In the genomic region with DNA sequence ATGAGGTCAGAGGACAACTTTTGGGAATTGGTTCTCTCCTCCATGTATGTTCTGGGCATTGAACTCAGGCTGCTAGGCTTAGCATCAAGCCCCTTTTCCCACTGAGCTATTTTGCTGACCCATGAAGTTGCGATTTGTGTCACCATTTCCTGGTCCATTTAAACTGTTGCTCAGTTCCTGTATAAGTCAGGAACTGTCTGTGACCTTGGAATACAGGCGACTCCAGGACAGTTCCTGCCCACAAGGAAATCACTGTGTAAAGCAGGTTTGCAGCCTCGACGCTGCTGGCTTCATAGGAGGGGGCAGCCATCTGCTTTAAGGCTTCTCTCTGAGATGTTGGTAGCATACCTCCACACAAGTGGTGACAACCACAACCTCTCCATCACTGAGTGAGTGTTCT, we compare ENCODE assay signal across 16 mouse cellular contexts. TPM values are rescaled to one million over a fixed set of nuclear protein-coding genes. Genes with fewer than 3 reads are reported as not detected.
"Had no signal": no experiment of that assay in that cellular context is flagged by ENCODE, and none has a peak within 500 bp of the region (broad histone marks: within the 10 kb centered on the region; RNA-seq: fewer than 3 reads in every experiment).

No protein-coding gene starts in this region.

- DNase-seq: retina, postnatal 1 day; right cerebral cortex, adult 18-20 months; right cerebral cortex, postnatal 14 days; right cerebral cortex, postnatal 25 days; right cerebral cortex, postnatal 4 days; spleen, adult 18-20 months; thymus, adult 18-20 months; thymus, adult 2 months; thymus, postnatal 14 days; thymus, postnatal 25 days; thymus, postnatal 36 days; thymus, postnatal 4 days had no signal

- H3K36me3 ChIP-seq: neural tube, embryonic 15.5 days; stomach, embryonic 15.5 days had no signal

- H3K9me3 ChIP-seq: neural tube, embryonic 15.5 days; stomach, embryonic 15.5 days had no signal

- H3K4me3 ChIP-seq: neural tube, embryonic 15.5 days; stomach, embryonic 15.5 days had no signal

- H3K9ac ChIP-seq: neural tube, embryonic 15.5 days; stomach, embryonic 15.5 days had no signal

- H3K27me3 ChIP-seq: neural tube, embryonic 15.5 days; stomach, embryonic 15.5 days had no signal

- H3K27ac ChIP-seq: neural tube, embryonic 15.5 days; stomach, embryonic 15.5 days; stomach, postnatal 0 days had no signal

- H3K4me2 ChIP-seq: neural tube, embryonic 15.5 days; stomach, embryonic 15.5 days had no signal

RNA-seq across cellular contexts. Expression of gene Abat, which starts 8.1 kb away (rescaled TPM):
- total RNA-seq: neutrophil, adult 5-6 weeks had no signal
